Mouse (Mus musculus) bone marrow, adult 2 months (tissue): Measurements from ENCODE around the gene Ryr2. TPM values are rescaled to one million over a fixed set of nuclear protein-coding genes. Genes with fewer than 3 reads are reported as not detected.

Source experiments
- H3K27ac ChIP-seq: fragments of 200-500 bp; 2 replicates; pipeline ENCODE4 v1.5.1; 2012; ENCODE audit warnings: low read depth, mild to moderate bottlenecking, control low read depth, inconsistent platforms, low read length; ENCODE audit not compliant: control insufficient read depth, poor library complexity, insufficient read depth
- H3K4me1 ChIP-seq: fragments of 200-500 bp; 2 replicates; pipeline ENCODE4 v1.6.1; 2011; ENCODE audit warnings: low read length; ENCODE audit not compliant: control insufficient read depth, insufficient read depth
- H3K4me3 ChIP-seq: fragments of 200-500 bp; replicated peaks from 2 replicates; pipeline ENCODE3; 2011; ENCODE audit warnings: mild to moderate bottlenecking, low read depth, low read length, control low read depth; ENCODE audit not compliant: control insufficient read depth
- CTCF ChIP-seq: fragments of 200-500 bp; IDR thresholded peaks from 2 replicates; pipeline ENCODE4 v1.5.1; 2011; ENCODE audit warnings: low read length, control low read depth; ENCODE audit not compliant: control insufficient read depth, insufficient read depth
- POLR2A ChIP-seq: fragments of 200-500 bp; IDR thresholded peaks from 2 replicates; pipeline ENCODE4 v1.6.1; 2011; ENCODE audit warnings: low read depth, mild to moderate bottlenecking, control low read depth, low read length, borderline replicate concordance; ENCODE audit not compliant: control insufficient read depth
- whole genome bisulfite sequencing: fragments of 180-500 bp; shearing (Covaris S2); methylation state at CpG from one replicate; pipeline ENCODE4 v1.1.7; 2018; 5-methylcytosine and 5-hydroxymethylcytosine counted together
- polyA plus RNA-seq: library from polyadenylated mRNA; stranded (reverse); fragments of >200 nt; gene quantifications from 2 replicates; pipeline ENCODE4 v1.2.4, GENCODE M21; 2011; ENCODE audit warnings: low replicate concordance; ENCODE audit not compliant: missing spikeins, insufficient read depth, insufficient read length

The Ryr2 gene
- polyA plus RNA-seq, 1 experiment, result 1.6 TPM

DNA sequence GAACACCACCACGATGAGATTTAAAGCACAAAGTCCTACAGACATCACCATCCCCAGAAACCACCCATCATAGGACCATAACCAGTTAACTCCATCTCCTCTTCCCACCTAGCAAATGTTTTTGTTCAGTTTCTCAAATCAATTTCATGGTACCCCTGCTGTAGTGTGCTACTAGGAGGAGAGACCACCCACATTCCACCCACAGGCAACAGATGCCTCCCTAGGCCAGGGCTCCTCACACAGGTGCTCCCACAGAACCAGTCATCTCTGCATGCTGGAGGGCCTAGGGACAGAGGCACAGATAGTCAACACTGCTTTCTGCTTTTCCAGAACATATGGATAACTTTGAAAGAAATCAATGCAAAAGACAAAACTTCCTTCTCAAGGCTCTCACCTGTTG is 50.8 kb downstream of the Ryr2 start:
- Histone ChIP-seq H3K4me3 (no peak overlapping the region), H3K27ac (no peak overlapping the region), H3K4me1 (no peaks in the 10 kb centered on the region)
- WGBS, result 72% methylated on average over 1 of the region's 1 CpGs
- no peak for TF ChIP-seq CTCF

DNA sequence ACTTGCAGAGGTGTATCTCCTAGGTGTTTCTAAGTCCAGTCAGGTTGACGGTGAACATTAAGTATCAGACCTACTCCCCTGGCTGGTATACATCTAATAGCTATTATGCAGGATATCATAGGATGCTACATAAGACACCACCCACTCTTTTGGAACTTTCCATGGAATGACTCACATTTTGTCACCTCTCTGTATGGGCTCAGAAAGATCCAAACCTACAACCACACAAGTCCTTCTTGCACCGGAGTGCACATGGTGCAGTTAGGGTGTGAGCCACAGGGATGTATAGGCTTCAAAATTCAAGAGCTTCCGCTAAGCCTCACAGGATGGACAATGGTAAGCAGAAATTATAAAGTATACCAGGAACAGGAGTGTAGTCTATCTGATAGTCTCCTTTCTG is 52.8 kb downstream of the Ryr2 start:
- Histone ChIP-seq H3K27ac (no peak overlapping the region), H3K4me3 (no peak overlapping the region), H3K4me1 (no peaks in the 10 kb centered on the region)
- 78% methylated on average over 3 of the region's 3 CpGs for WGBS
- no peak for TF ChIP-seq CTCF

DNA sequence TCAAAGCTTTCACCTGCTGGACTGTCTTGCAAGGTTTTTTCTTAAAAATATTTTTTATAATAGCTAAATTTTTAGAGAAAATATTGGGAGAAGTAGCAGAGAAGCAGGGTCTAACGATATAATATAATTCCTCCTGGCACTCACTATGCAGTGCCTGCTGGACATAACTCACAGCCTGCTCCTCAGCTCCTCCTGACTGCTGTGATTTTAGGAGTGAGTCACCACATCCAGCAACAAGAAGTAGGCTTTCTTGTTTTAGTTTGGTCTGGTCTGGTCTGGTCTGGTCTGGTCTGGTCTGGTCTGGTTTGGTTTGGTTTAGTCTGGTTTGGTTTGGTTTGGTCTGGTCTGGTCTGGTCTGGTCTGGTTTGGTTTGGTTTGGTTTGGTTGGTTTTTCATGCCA is 55.9 kb downstream of the Ryr2 start:
- Histone ChIP-seq H3K27ac (no peak overlapping the region), H3K4me3 (no peak overlapping the region), H3K4me1 (no peaks in the 10 kb centered on the region)
- TF ChIP-seq POLR2A (no peak), CTCF (no peak)
- WGBS, result 68% methylated on average over 1 of the region's 1 CpGs

DNA sequence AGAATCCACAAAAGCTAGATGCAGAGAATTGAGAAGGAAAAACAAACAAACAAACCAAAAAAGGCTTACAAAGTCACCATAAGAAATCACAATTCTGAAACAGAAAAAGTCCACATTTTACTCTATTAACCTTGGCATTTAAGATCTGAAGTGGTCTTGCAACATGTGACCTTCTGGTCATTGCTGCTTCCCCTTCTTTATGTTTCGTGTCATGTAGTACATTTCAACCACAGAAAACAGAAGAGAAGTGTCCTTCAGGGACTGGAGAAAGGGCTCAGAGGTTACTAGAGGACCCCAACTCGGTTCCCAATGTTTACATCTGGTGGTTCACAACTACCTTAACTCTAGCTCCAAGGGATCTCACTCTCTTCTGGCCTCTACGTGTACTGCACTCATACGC is 59.7 kb downstream of the Ryr2 start:
- 53% methylated on average over 4 of the region's 4 CpGs for WGBS
- no peak overlapping the region for H3K27ac ChIP-seq
- TF ChIP-seq CTCF (no peak), POLR2A (no peak)

DNA sequence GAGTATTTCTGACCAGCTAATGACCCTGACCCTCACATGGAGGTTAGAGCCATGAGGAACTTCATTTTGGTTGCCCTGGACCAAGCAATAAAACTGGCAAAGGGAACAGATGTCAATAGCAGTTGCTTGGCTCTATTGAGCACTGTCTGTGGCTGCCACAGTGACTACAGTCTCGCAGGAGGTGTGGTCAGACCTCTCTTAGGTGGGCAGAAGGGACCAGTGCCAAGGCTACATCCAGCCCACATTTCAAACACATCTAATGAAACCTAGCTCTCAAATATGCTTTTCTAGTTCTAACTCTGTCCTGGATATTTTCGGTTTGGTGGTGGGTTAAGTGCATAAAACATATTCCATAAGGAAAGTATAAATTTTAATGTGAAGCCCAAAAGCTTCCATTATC is 62.0 kb downstream of the Ryr2 start:
- TF ChIP-seq CTCF (no peak), POLR2A (no peak)
- Histone ChIP-seq H3K4me1 (no peaks in the 10 kb centered on the region; the same call in 1 of the 2 replicates), H3K27ac (no peak overlapping the region), H3K4me3 (no peak overlapping the region)
- WGBS, result 80% methylated on average over 2 of the region's 2 CpGs

More for the DNA sequence above, 59.7 kb downstream of the Ryr2 start:
- Histone ChIP-seq H3K4me1 (no peaks in the 10 kb centered on the region), H3K4me3 (no peak overlapping the region)

DNA sequence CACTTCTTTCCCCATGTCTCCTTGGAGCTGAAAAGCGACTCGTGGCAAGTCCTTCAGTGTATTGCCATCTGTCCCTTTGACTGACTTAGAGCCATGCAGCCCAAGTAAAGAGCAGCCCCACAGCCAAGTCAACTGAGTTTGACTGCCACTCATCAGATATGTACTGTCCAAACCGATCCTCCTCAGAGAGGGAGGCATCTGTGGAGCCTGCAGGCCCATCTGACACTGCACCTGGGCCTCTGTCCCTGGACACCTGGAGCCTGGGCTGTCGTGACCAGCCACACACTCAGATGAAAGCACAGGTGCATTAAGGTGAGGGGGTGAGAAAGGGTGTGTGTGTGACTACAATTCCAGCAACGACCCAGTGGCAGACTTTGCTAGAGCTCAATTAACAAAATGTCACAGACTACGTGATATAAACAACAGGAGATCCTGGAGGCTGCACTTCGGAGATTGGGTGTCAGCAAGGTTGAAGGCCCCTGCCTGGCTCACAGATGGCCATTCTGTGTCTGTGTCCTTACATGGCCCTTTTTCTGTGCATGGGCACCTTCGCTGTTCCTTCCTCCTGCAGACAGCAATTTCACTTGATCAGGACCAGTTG is 63.8 kb downstream of the Ryr2 start:
- H3K27ac ChIP-seq, result no peak overlapping the region
- H3K4me3 ChIP-seq, result no peak overlapping the region
- WGBS, result 71% methylated on average over 8 of the region's 8 CpGs
- peaks cover 2% of the 10 kb centered on the region for H3K4me1 ChIP-seq
- no peak for TF ChIP-seq CTCF
- no peak for TF ChIP-seq POLR2A

DNA sequence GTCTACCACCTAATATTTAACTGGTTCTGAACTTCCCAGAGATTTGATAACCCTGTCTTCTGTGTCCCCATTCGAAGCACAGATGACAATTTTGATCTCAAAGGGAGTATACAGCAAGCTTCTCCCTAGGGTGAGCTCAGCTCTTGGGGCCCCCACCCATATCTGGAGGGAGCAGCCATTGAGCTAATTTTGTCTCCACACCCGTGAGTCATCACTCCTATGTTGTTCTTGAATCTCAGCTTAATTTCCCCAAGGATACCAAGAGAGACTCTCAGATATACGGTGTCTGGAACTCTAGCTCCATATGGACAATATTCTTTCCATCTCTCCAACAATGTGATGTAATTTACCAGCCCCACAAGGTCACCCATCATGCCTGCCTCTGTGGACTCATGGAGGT is 66.8 kb downstream of the Ryr2 start:
- TF ChIP-seq CTCF, result no peak
- no peak for TF ChIP-seq POLR2A
- 75% methylated on average over 3 of the region's 3 CpGs for WGBS
- peaks cover 2% of the 10 kb centered on the region for H3K4me1 ChIP-seq
- H3K4me3 ChIP-seq, result no peak overlapping the region
- no peak overlapping the region for H3K27ac ChIP-seq

DNA sequence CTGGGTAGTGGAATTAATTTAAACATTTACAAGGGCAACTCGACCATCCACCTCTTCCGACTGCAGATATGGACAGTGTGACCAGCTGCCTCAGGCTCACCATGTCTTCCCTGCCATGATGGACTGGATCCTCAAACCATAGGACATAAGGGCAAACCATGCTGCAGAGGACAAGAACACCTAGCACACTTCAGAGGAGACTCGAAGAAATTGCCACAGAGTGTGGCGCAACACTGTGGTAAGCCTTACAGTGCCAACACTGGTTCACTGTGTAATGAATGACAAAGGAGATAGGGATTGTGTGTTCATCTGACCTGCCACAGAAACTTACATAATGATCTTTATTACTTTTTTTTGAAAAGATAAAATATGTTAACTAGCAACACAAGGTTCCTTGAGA is 68.1 kb downstream of the Ryr2 start:
- Histone ChIP-seq H3K27ac (no peak overlapping the region), H3K4me1 (peaks cover 2% of the 10 kb centered on the region), H3K4me3 (no peak overlapping the region)
- TF ChIP-seq CTCF (no peak), POLR2A (no peak)
- 59% methylated on average over 4 of the region's 4 CpGs for WGBS

DNA sequence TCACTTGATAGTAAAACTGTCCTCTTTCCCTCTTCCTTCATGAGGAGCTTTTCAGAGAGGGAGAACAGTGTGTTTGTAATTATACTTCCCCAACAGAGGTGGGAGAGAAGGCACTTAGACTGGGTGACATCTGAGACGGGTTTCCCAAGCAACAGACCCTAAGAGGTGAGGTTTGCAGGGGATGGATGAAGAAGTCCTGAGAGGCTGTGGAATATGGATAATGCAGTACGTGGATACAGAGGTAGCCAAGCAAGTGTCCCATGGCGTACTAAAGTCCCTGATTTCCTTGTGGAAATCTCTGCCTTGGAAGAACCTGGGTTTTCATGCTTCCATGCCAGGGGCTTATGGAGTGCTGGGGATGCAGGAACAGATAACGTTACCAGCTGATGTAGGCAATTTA is 69.5 kb downstream of the Ryr2 start:
- no peak overlapping the region for H3K27ac ChIP-seq
- no peak overlapping the region for H3K4me3 ChIP-seq
- WGBS, result 76% methylated on average over 4 of the region's 4 CpGs
- TF ChIP-seq POLR2A (no peak), CTCF (no peak)
- peaks cover 4% of the 10 kb centered on the region for H3K4me1 ChIP-seq
